Mouse (Mus musculus): ENCODE measurements around the gene Sltm. TPM values are rescaled to one million over a fixed set of nuclear protein-coding genes. Genes with fewer than 3 reads are reported as not detected.

The Sltm gene
- 92.6 to 106 TPM (median 98.9 TPM) in 4 replicates for total RNA-seq (2023)

GRCm38 (mm10) chr9:70542305-70543041 lies at the start of gene Sltm:
TSS of gene Sltm (plus strand) at chr9:70542754.

GRCm38 (mm10) chr9:70503626-70504041 lies 38.9 kb upstream of the Sltm start, which contains the start of gene Rnf111:
TSS of gene Rnf111 (minus strand) at chr9:70503725.

Other genes starting within 250 kb of the Sltm start
- 1.9 to 3.2 TPM (median 2.6 TPM) in 4 replicates for gene Ccnb2, start 121.2 kb upstream of the Sltm start, total RNA-seq (2023)
- 93.8 to 104 TPM (median 97.8 TPM) in 4 replicates for gene Rnf111, start 39.0 kb upstream of the Sltm start, total RNA-seq (2023)
- gene Gm10642, start 113.5 kb downstream of the Sltm start, total RNA-seq (2023): 3.1 to 4.4 TPM (median 4.2 TPM) in 4 replicates
- gene Mindy2, start 114.4 kb downstream of the Sltm start, total RNA-seq (2023): 38.2 to 42.5 TPM (median 39.7 TPM) in 4 replicates
- 85.8 to 88.9 TPM (median 87.0 TPM) in 4 replicates for gene Adam10, start 136.2 kb downstream of the Sltm start, total RNA-seq (2023)

Measured in B cell, adult 62 days (primary cell).